Mouse (Mus musculus): ENCODE data around the gene Amz1. TPM values are rescaled to one million over a fixed set of nuclear protein-coding genes. Genes with fewer than 3 reads are reported as not detected.

Amz1 gene
- polyA plus RNA-seq, 1 experiment from 2014 or later, result 1.3 TPM

GRCm38 (mm10) chr5:140726946-140727740 is 3.2 kb downstream of the Amz1 start:
- no peak for ATAC-seq (ENCODE audit: insufficient read depth, low FRiP score, low read depth)
- Histone ChIP-seq H3K9me3 (no peaks in the 10 kb centered on the region), H3K9ac (no peak overlapping the region), H3K36me3 (no peaks in the 10 kb centered on the region), H3K27ac (no peak overlapping the region), H3K27me3 (replicated peaks) (no peaks in the 10 kb centered on the region), H3K4me2 (no peak overlapping the region), H3K4me3 (replicated peaks) (no peak overlapping the region), H3K4me1 (no peaks in the 10 kb centered on the region)
- WGBS, result 77% methylated on average over 17 of the region's 17 CpGs

- WGBS, result 86% methylated on average over 11 of the region's 11 CpGs
- no peak overlapping the region for H3K9ac ChIP-seq
- H3K9me3 ChIP-seq, result no peaks in the 10 kb centered on the region
- peaks cover 15% of the 10 kb centered on the region for H3K27me3 ChIP-seq (replicated peaks)
- ATAC-seq (ENCODE audit: insufficient read depth, low FRiP score, low read depth), result no peak
- H3K4me3 ChIP-seq (replicated peaks), result no peak overlapping the region
- H3K27ac ChIP-seq, result no peak overlapping the region
- no peaks in the 10 kb centered on the region for H3K36me3 ChIP-seq
- H3K4me2 ChIP-seq, result no peak overlapping the region
- peaks cover 12% of the 10 kb centered on the region for H3K4me1 ChIP-seq
Measured at GRCm38 (mm10) chr5:140731040-140731797, 7.3 kb downstream of the Amz1 start.

- Histone ChIP-seq H3K27ac (no peak overlapping the region), H3K36me3 (no peaks in the 10 kb centered on the region), H3K4me1 (peaks cover 12% of the 10 kb centered on the region), H3K9me3 (no peaks in the 10 kb centered on the region), H3K4me3 (replicated peaks) (no peak overlapping the region), H3K4me2 (no peak overlapping the region), H3K9ac (no peak overlapping the region), H3K27me3 (replicated peaks) (peaks cover 16% of the 10 kb centered on the region)
- WGBS, result 61% methylated on average over 4 of the region's 4 CpGs
- ATAC-seq (ENCODE audit: insufficient read depth, low FRiP score, low read depth), result no peak
Measured at GRCm38 (mm10) chr5:140732195-140732594, 8.3 kb downstream of the Amz1 start.

GRCm38 (mm10) chr5:140733336-140733735 is 9.4 kb downstream of the Amz1 start:
- 64% methylated on average over 3 of the region's 3 CpGs for WGBS
- H3K27ac ChIP-seq, result no peak overlapping the region
- H3K4me3 ChIP-seq (replicated peaks), result no peak overlapping the region
- H3K9me3 ChIP-seq, result no peaks in the 10 kb centered on the region
- no peak overlapping the region for H3K9ac ChIP-seq
- no peaks in the 10 kb centered on the region for H3K36me3 ChIP-seq
- peaks cover 12% of the 10 kb centered on the region for H3K4me1 ChIP-seq
- no peak overlapping the region for H3K4me2 ChIP-seq
- peaks cover 16% of the 10 kb centered on the region for H3K27me3 ChIP-seq (replicated peaks)
- no peak for ATAC-seq (ENCODE audit: insufficient read depth, low FRiP score, low read depth)

GRCm38 (mm10) chr5:140735297-140735696 is 11.4 kb downstream of the Amz1 start:
- Histone ChIP-seq H3K27me3 (replicated peaks) (peaks cover 16% of the 10 kb centered on the region), H3K4me1 (peaks cover 12% of the 10 kb centered on the region), H3K9ac (0 out of 2 replicates have a peak overlapping the region, but pooled peaks have one; percentile 12), H3K9me3 (no peaks in the 10 kb centered on the region), H3K27ac (no peak overlapping the region), H3K4me3 (replicated peaks) (peak overlapping the region; percentile 31), H3K4me2 (peak overlapping the region; percentile 81), H3K36me3 (no peaks in the 10 kb centered on the region)
- ATAC-seq (ENCODE audit: insufficient read depth, low FRiP score, low read depth), result 0 out of 2 replicates have a peak, but pooled peaks have one; percentile 28
- WGBS, result under 1% methylated on average over 22 of the region's 22 CpGs

- ATAC-seq (ENCODE audit: insufficient read depth, low FRiP score, low read depth), result no peak
Measured at GRCm38 (mm10) chr5:140736166-140736565, 12.2 kb downstream of the Amz1 start.

GRCm38 (mm10) chr5:140739813-140740212 is 15.9 kb downstream of the Amz1 start:
- no peak for ATAC-seq (ENCODE audit: insufficient read depth, low FRiP score, low read depth)
- H3K4me1 ChIP-seq, result peaks cover 15% of the 10 kb centered on the region
- H3K4me3 ChIP-seq (replicated peaks), result no peak overlapping the region
- no peaks in the 10 kb centered on the region for H3K36me3 ChIP-seq
- peaks cover 13% of the 10 kb centered on the region for H3K27me3 ChIP-seq (replicated peaks)
- H3K9ac ChIP-seq, result no peak overlapping the region
- H3K4me2 ChIP-seq, result no peak overlapping the region
- no peaks in the 10 kb centered on the region for H3K9me3 ChIP-seq
- 80% methylated on average over 12 of the region's 12 CpGs for WGBS
- H3K27ac ChIP-seq, result no peak overlapping the region

More at GRCm38 (mm10) chr5:140736166-140736565, 12.2 kb downstream of the Amz1 start:
- H3K4me2 ChIP-seq, result peak overlapping the region; percentile 81
- peaks cover 14% of the 10 kb centered on the region for H3K4me1 ChIP-seq
- no peaks in the 10 kb centered on the region for H3K9me3 ChIP-seq
- H3K27ac ChIP-seq, result no peak overlapping the region
- peak overlapping the region; percentile 31; the same call in 1 of the 2 replicates for H3K4me3 ChIP-seq (replicated peaks)
- H3K9ac ChIP-seq, result no peak overlapping the region
- H3K36me3 ChIP-seq, result no peaks in the 10 kb centered on the region
- peaks cover 16% of the 10 kb centered on the region for H3K27me3 ChIP-seq (replicated peaks)
- WGBS, result 15% methylated on average over 13 of the region's 13 CpGs

GRCm38 (mm10) chr5:140741040-140741439 is 17.1 kb downstream of the Amz1 start:
- Histone ChIP-seq H3K4me1 (peaks cover 5% of the 10 kb centered on the region), H3K4me3 (replicated peaks) (no peak overlapping the region), H3K27ac (no peak overlapping the region), H3K9ac (no peak overlapping the region), H3K9me3 (no peaks in the 10 kb centered on the region), H3K27me3 (replicated peaks) (peaks cover 3% of the 10 kb centered on the region), H3K4me2 (no peak overlapping the region), H3K36me3 (no peaks in the 10 kb centered on the region)
- ATAC-seq (ENCODE audit: insufficient read depth, low FRiP score, low read depth), result no peak
- 75% methylated on average over 11 of the region's 11 CpGs for WGBS

GRCm38 (mm10) chr5:140741877-140742276 is 17.9 kb downstream of the Amz1 start:
- H3K27ac ChIP-seq, result no peak overlapping the region
- H3K9ac ChIP-seq, result no peak overlapping the region
- ATAC-seq (ENCODE audit: insufficient read depth, low FRiP score, low read depth), result no peak
- no peak overlapping the region for H3K4me3 ChIP-seq (replicated peaks)
- H3K27me3 ChIP-seq (replicated peaks), result no peaks in the 10 kb centered on the region
- no peak overlapping the region for H3K4me2 ChIP-seq
- H3K4me1 ChIP-seq, result 0 out of 2 replicates have a peak, but pooled peaks cover 3% of the 10 kb centered on the region
- H3K9me3 ChIP-seq, result no peaks in the 10 kb centered on the region
- no peaks in the 10 kb centered on the region for H3K36me3 ChIP-seq

- Histone ChIP-seq H3K27me3 (replicated peaks) (no peaks in the 10 kb centered on the region), H3K4me3 (replicated peaks) (no peak overlapping the region), H3K9me3 (no peaks in the 10 kb centered on the region), H3K36me3 (no peaks in the 10 kb centered on the region), H3K4me2 (no peak overlapping the region), H3K4me1 (0 out of 2 replicates have a peak, but pooled peaks cover 3% of the 10 kb centered on the region), H3K9ac (no peak overlapping the region), H3K27ac (no peak overlapping the region)
- WGBS, result 32% methylated on average over 12 of the region's 12 CpGs
- no peak for ATAC-seq (ENCODE audit: insufficient read depth, low FRiP score, low read depth)
Measured at GRCm38 (mm10) chr5:140743706-140744131, 19.8 kb downstream of the Amz1 start.

- H3K27ac ChIP-seq, result no peak overlapping the region
- H3K4me3 ChIP-seq (replicated peaks), result no peak overlapping the region
- 79% methylated on average over 10 of the region's 10 CpGs for WGBS
- no peaks in the 10 kb centered on the region; the same call in 1 of the 2 replicates for H3K9me3 ChIP-seq
- H3K9ac ChIP-seq, result no peak overlapping the region
- no peaks in the 10 kb centered on the region for H3K27me3 ChIP-seq (replicated peaks)
- H3K4me1 ChIP-seq, result peaks cover 5% of the 10 kb centered on the region; the same call in 1 of the 2 replicates
- ATAC-seq (ENCODE audit: insufficient read depth, low FRiP score, low read depth), result no peak
- H3K36me3 ChIP-seq, result no peaks in the 10 kb centered on the region
- H3K4me2 ChIP-seq, result no peak overlapping the region
Measured at GRCm38 (mm10) chr5:140748425-140748824, 24.5 kb downstream of the Amz1 start.
